Mouse (Mus musculus) kidney, embryonic 15.5 days (tissue): Measurements from ENCODE around the gene Vwf. TPM values are rescaled to one million over a fixed set of nuclear protein-coding genes. Genes with fewer than 3 reads are reported as not detected.
A peak's percentile ranks its signal among the peaks of the same experiment; 100 is the strongest.

Experiments used
- ATAC-seq: fragments of 200-750 bp; cut with Nextera tagmentation; replicated peaks from 2 replicates; pipeline ENCODE4 v1.8.0; 2017; ENCODE audit warnings: moderate TSS enrichment; ENCODE audit not compliant: low FRiP score
- H3K27ac ChIP-seq: fragments of 300-500 bp; sonication (generic); 2 replicates; pipeline ENCODE4 v1.5.1; 2015; ENCODE audit warnings: mild to moderate bottlenecking, inconsistent platforms
- H3K27me3 ChIP-seq: fragments of 300-500 bp; sonication (generic); 2 replicates; pipeline ENCODE4 v1.6.1; 2015; ENCODE audit warnings: inconsistent platforms
- H3K36me3 ChIP-seq: fragments of 300-500 bp; sonication (generic); 2 replicates; pipeline ENCODE4 v1.6.1; 2015; ENCODE audit warnings: inconsistent platforms
- H3K4me1 ChIP-seq: fragments of 300-500 bp; sonication (generic); 2 replicates; pipeline ENCODE4 v1.6.1; 2015; ENCODE audit warnings: inconsistent platforms
- H3K4me2 ChIP-seq: fragments of 300-500 bp; sonication (generic); 2 replicates; pipeline ENCODE4 v1.6.1; 2015; ENCODE audit warnings: moderate library complexity, mild to moderate bottlenecking, inconsistent platforms
- H3K4me3 ChIP-seq: fragments of 300-500 bp; sonication (generic); replicated peaks from 2 replicates; pipeline ENCODE4 v1.5.1; 2015; ENCODE audit warnings: mild to moderate bottlenecking, inconsistent platforms
- H3K9ac ChIP-seq: fragments of 300-500 bp; sonication (generic); 2 replicates; pipeline ENCODE4 v1.6.1; 2015; ENCODE audit warnings: mild to moderate bottlenecking, inconsistent platforms
- H3K9me3 ChIP-seq: fragments of 300-500 bp; sonication (generic); replicated peaks from 2 replicates; pipeline ENCODE4 v1.6.1; 2016; ENCODE audit warnings: inconsistent platforms
- WGBS: fragments of 180-500 bp; shearing (Covaris S2); methylation state at CpG from one replicate; pipeline ENCODE4 v1.1.7; 2015; ENCODE audit warnings: mixed read lengths; 5-methylcytosine and 5-hydroxymethylcytosine counted together
- polyA plus RNA-seq: library from polyadenylated mRNA; unstranded; fragments of >200 nt; fragmentation: Nextera tagmentation; extraction: Ambion mirVana; gene quantifications from 2 replicates; pipeline ENCODE4 v1.2.1, GENCODE M21; 2015

Gene Vwf
- polyA plus RNA-seq, result 4.2 and 6.6 TPM in 2 replicates

- H3K4me1 ChIP-seq, result no peaks in the 10 kb centered on the region
- H3K9me3 ChIP-seq, result no peaks in the 10 kb centered on the region
- H3K27me3 ChIP-seq, result no peaks in the 10 kb centered on the region
- H3K4me2 ChIP-seq, result no peak within 1 kb of the TSS
- H3K36me3 ChIP-seq, result no peaks in the 10 kb centered on the region
- H3K4me3 ChIP-seq, result no peak within 1 kb of the TSS
- no peak within 1 kb of the TSS for H3K27ac ChIP-seq
- WGBS, result 92% methylated on average over 6 of the region's 6 CpGs
- ATAC-seq, result no peak
- no peak within 1 kb of the TSS for H3K9ac ChIP-seq
These were observed at the start of gene Vwf for GRCm38 (mm10) chr6:125546474-125546873. TSS of gene Vwf (plus strand) at chr6:125546774.

GRCm38 (mm10) chr6:125498062-125498461 lies 48.5 kb upstream of the Vwf start:
- Histone ChIP-seq H3K36me3 (no peaks in the 10 kb centered on the region), H3K9ac (no peak overlapping the region), H3K27me3 (peaks cover 3% of the 10 kb centered on the region; the same call in 1 of the 2 replicates), H3K4me1 (peaks cover 18% of the 10 kb centered on the region), H3K4me3 (no peak overlapping the region), H3K27ac (no peak overlapping the region), H3K4me2 (no peak overlapping the region), H3K9me3 (no peaks in the 10 kb centered on the region)
- no peak for ATAC-seq
- 26% methylated on average over 5 of the region's 5 CpGs for WGBS

GRCm38 (mm10) chr6:125503186-125503802 lies 43.3 kb upstream of the Vwf start:
- 94% methylated on average over 11 of the region's 11 CpGs for WGBS
- Histone ChIP-seq H3K36me3 (no peaks in the 10 kb centered on the region), H3K4me2 (no peak overlapping the region), H3K27ac (no peak overlapping the region), H3K4me1 (no peaks in the 10 kb centered on the region), H3K9me3 (no peaks in the 10 kb centered on the region), H3K4me3 (no peak overlapping the region), H3K9ac (no peak overlapping the region), H3K27me3 (no peaks in the 10 kb centered on the region)
- ATAC-seq, result no peak

- Histone ChIP-seq H3K27ac (no peak overlapping the region), H3K4me3 (no peak overlapping the region), H3K4me2 (no peak overlapping the region), H3K9ac (no peak overlapping the region), H3K27me3 (no peaks in the 10 kb centered on the region), H3K9me3 (no peaks in the 10 kb centered on the region), H3K36me3 (no peaks in the 10 kb centered on the region), H3K4me1 (no peaks in the 10 kb centered on the region)
- ATAC-seq, result no peak
- 47% methylated on average over 3 of the region's 3 CpGs for WGBS
These were observed 41.8 kb upstream of the Vwf start for GRCm38 (mm10) chr6:125504622-125505355.

DNA sequence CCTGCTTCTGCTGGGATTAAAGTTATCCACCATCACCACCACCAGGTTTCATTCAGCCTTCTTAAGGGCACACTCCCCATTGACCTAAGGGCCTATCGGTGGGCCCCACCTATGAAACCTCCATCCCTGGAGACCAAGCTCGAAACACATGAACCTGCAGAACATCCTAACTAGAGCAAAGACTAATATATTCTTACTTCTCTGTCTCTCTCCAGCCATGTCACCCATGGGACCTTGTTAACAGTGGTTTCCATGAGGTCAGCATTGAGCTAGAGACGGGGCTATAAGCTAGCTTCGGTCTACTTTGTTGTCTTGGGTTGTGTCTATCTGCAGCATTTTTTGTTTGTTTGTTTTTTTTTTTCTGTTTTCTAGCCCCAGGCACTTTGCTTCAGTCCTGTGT lies 40.1 kb upstream of the Vwf start:
- Histone ChIP-seq H3K4me2 (no peak overlapping the region), H3K4me1 (no peaks in the 10 kb centered on the region), H3K27ac (no peak overlapping the region), H3K27me3 (no peaks in the 10 kb centered on the region), H3K36me3 (no peaks in the 10 kb centered on the region), H3K9me3 (no peaks in the 10 kb centered on the region), H3K9ac (no peak overlapping the region), H3K4me3 (no peak overlapping the region)
- WGBS, result 91% methylated on average over 4 of the region's 4 CpGs
- ATAC-seq, result no peak

GRCm38 (mm10) chr6:125509783-125510182 lies 36.8 kb upstream of the Vwf start:
- H3K27me3 ChIP-seq, result no peaks in the 10 kb centered on the region
- no peaks in the 10 kb centered on the region for H3K36me3 ChIP-seq
- no peak for ATAC-seq
- no peak overlapping the region for H3K9ac ChIP-seq
- peaks cover 23% of the 10 kb centered on the region for H3K4me1 ChIP-seq
- WGBS, result 80% methylated on average over 3 of the region's 3 CpGs
- no peak overlapping the region for H3K27ac ChIP-seq
- no peak overlapping the region for H3K4me3 ChIP-seq
- no peaks in the 10 kb centered on the region for H3K9me3 ChIP-seq
- H3K4me2 ChIP-seq, result no peak overlapping the region

GRCm38 (mm10) chr6:125510645-125511044 lies 35.9 kb upstream of the Vwf start:
- no peak for ATAC-seq
- H3K4me1 ChIP-seq, result peaks cover 29% of the 10 kb centered on the region
- no peak overlapping the region for H3K9ac ChIP-seq
- H3K36me3 ChIP-seq, result no peaks in the 10 kb centered on the region
- H3K4me2 ChIP-seq, result no peak overlapping the region
- no peak overlapping the region for H3K4me3 ChIP-seq
- H3K27ac ChIP-seq, result no peak overlapping the region
- H3K9me3 ChIP-seq, result no peaks in the 10 kb centered on the region
- no peaks in the 10 kb centered on the region for H3K27me3 ChIP-seq

DNA sequence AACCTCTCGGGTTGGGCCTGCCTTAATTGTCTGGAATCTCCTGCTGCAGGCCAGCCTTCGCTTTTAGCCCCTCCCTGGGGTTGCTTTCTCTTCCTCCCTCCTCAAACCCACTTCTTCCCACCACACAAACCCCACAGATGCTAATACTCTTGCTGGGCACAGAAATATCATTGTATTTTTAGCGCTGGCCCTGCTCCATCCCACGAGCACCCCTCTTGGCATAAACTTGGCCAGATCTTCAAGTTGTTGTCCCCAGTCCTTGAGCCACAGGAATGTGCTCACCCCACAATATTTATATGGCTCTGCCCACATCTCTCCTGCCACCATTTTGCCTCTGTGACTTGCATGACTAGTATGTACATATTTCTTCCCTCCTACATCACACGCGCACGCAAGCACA lies 35.4 kb upstream of the Vwf start:
- Histone ChIP-seq H3K36me3 (no peaks in the 10 kb centered on the region), H3K27me3 (no peaks in the 10 kb centered on the region), H3K9me3 (no peaks in the 10 kb centered on the region), H3K4me3 (no peak overlapping the region), H3K9ac (no peak overlapping the region), H3K4me1 (peaks cover 34% of the 10 kb centered on the region), H3K4me2 (no peak overlapping the region), H3K27ac (no peak overlapping the region)
- WGBS, result 80% methylated on average over 7 of the region's 7 CpGs
- ATAC-seq, result no peak

- WGBS, result 43% methylated on average over 6 of the region's 6 CpGs
- Histone ChIP-seq H3K4me3 (no peak overlapping the region), H3K9ac (no peak overlapping the region), H3K9me3 (no peaks in the 10 kb centered on the region), H3K4me1 (peaks cover 34% of the 10 kb centered on the region), H3K27me3 (no peaks in the 10 kb centered on the region), H3K36me3 (no peaks in the 10 kb centered on the region), H3K27ac (peak overlapping the region; percentile 63), H3K4me2 (no peak overlapping the region)
- ATAC-seq, result peak; percentile 40; the same call in 1 of the 2 replicates
These were observed 33.5 kb upstream of the Vwf start for GRCm38 (mm10) chr6:125512950-125513596.

DNA sequence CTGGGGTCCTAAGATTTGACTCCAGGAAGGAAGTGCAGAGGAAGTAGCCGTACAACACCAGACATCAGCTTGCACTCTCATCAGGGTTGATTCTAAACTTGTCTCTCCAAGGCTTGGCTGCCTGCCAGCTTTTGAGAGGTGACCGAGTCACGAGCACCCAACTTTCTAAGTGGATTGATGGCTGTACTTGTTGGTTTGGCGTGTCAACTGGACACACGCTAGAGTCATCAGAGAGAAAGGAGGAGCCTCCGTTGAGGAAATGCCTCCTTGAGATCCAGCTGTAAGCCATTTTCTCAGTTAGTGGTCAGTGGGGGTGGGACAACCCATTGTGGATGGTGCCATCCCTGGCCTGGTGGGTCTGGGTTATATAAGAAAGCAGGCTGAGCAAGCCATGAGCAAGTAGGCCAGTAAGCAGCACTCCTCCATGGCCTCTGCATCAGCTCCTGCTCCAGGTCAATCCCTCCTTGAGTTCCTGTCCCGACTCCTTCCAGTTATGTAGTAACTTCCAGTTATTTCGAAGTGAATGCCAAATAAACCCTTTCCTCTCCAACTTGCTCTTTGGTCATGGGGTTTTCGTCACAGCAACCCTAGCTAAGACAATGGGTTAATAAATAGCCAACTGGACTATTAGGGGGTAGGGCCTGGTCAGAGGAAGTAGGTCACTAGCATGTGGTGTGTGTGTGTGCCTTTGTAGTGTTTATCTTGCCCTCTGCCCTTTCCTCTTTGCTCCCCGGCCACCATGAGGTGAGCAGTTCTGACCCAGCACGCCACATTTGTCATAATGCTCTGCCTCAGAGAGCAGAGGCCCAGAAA lies 30.9 kb upstream of the Vwf start:
- Histone ChIP-seq H3K36me3 (no peaks in the 10 kb centered on the region), H3K9ac (no peak overlapping the region), H3K4me2 (no peak overlapping the region), H3K27ac (peak overlapping the region; percentile 64), H3K4me1 (peaks cover 34% of the 10 kb centered on the region), H3K27me3 (no peaks in the 10 kb centered on the region), H3K9me3 (no peaks in the 10 kb centered on the region), H3K4me3 (no peak overlapping the region)
- WGBS, result 46% methylated on average over 11 of the region's 11 CpGs
- ATAC-seq, result peak; percentile 69

DNA sequence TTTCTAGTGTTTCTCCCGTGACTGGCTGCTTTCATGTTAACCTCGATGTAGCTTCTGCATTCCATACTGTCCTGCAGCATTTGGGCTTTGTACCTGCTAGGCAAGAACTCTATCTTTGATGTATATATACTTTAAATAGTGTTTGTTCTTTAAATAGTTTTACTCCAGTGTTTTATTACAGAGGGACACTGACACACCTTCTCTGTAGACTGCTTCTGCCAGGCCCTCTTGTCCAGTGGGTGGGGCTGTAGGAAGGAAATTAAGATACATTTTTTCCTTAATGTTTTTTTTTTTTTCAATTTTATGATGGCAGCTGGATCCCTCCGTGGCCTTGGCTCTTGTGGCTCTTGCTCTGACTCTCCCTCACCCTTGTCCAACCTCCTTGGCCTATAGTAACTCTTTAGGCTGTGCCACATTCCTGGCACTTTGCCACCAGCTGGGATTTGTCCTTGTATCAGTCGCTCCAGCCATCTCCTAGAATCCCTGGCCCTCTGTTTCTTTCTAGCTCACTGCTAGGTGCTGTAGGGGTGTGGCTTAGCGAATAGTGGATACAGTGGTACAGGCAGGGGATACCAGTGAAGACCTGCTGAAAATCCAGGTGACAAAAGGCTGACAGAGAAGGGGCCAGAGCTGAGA lies 24.9 kb upstream of the Vwf start:
- Histone ChIP-seq H3K27me3 (no peaks in the 10 kb centered on the region), H3K9ac (no peak overlapping the region), H3K27ac (no peak overlapping the region), H3K4me2 (no peak overlapping the region), H3K36me3 (no peaks in the 10 kb centered on the region), H3K4me3 (no peak overlapping the region), H3K9me3 (no peaks in the 10 kb centered on the region), H3K4me1 (peaks cover 7% of the 10 kb centered on the region; the same call in 1 of the 2 replicates)
- ATAC-seq, result no peak
- WGBS, result 35% methylated on average over 5 of the region's 5 CpGs
